Mouse (Mus musculus): ENCODE data around the gene Fbxo41.

GRCm38 (mm10) chr6:85423836-85424379 is 78.9 kb downstream of the Fbxo41 start, which contains the start of gene Noto:
- TF ChIP-seq POLR2A (IDR thresholded peaks at IDR 0.05; ENCODE audit: low read depth, low read length) (no peak), CTCF (IDR thresholded peaks at IDR 0.05; ENCODE audit: extremely low read depth, insufficient read length, insufficient replicate concordance, low read depth, low read length) (no peak)

Data from small intestine, adult 2 months (tissue).